Mouse (Mus musculus) bone marrow macrophage, adult 2 months (primary cell): ENCODE measurements around the gene Eif5.

Source experiments
- CTCF ChIP-seq: IDR thresholded peaks from 2 replicates; pipeline ENCODE4 v1.5.1; 2012; ENCODE audit warnings: low read depth, mild to moderate bottlenecking, low read length, moderate library complexity
- POLR2A ChIP-seq: IDR thresholded peaks from 2 replicates; pipeline ENCODE4 v1.6.1; 2012; ENCODE audit warnings: mild to moderate bottlenecking, low read depth, low read length, borderline replicate concordance

DNA sequence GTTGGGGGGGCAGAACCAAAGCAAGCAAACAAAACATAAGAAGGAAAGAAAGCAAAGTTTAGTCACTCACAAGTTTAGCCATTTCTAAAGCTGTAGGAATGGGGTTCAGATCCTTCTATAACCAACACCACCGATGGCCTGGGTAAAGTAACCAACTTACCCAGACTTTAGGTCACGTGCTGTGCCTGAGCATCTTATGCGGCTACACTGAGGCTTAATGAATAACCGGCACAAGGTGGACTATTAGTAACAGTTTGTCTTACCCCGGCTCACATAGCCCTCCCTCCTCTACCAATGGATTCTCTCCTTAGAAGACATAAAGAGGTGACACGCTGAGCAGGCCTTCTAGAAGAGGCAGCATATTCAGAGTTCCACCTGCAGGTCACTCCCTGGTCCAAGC is 35.5 kb downstream of the Eif5 start:
- TF ChIP-seq POLR2A: no peak
- no peak for TF ChIP-seq CTCF
